Mouse (Mus musculus) heart, postnatal 10 days (tissue): ENCODE data around the gene Ghrhr. TPM values are rescaled to one million over a fixed set of nuclear protein-coding genes. Genes with fewer than 3 reads are reported as not detected.

Experiments used
- DNase-seq, 2 experiments: peaks; one replicate each; pipeline ENCODE4 v3.0.0; 2021
- intact Hi-C: fragments of 180-260 bp; cut with DNase I; formaldehyde crosslinking; loops from one replicate; pipeline ENCODE4 v1.15.1; 2025
- total RNA-seq, 2 experiments: library from RNA; stranded (reverse); gene quantifications; 2 replicates each; pipeline ENCODE4 v1.2.3; 2021

The Ghrhr gene
- total RNA-seq, 2 experiments from 2014 or later, result not detected

GRCm38 (mm10) chr6:55392453-55392852 is 16.4 kb downstream of the Ghrhr start:
- peak; percentile 80 to 89 for DNase-seq
- intact Hi-C loops, result loop anchor here (1.0 to 5.0 kb wide), 4 partner anchors 60 to 558 kb away; partner anchors contain the start of gene Adcyap1r1

GRCm38 (mm10) chr6:55394854-55395253 is 18.8 kb downstream of the Ghrhr start:
- intact Hi-C loops, result loop anchor here (5.0 kb wide), 1 partner anchor 57 kb away; the partner anchor contains the start of gene Adcyap1r1
- DNase-seq, result no peak

GRCm38 (mm10) chr6:55396176-55396575 is 20.1 kb downstream of the Ghrhr start:
- intact Hi-C loops, result no loop called here
- DNase-seq, result peak; percentile 72 to 75

- intact Hi-C loops, result no loop called here
- peak; percentile 52 to 53 for DNase-seq
Observed at GRCm38 (mm10) chr6:55396622-55397041, 20.5 kb downstream of the Ghrhr start.

GRCm38 (mm10) chr6:55398869-55399628 is 23.0 kb downstream of the Ghrhr start:
- intact Hi-C loops, result no loop called here

DNA sequence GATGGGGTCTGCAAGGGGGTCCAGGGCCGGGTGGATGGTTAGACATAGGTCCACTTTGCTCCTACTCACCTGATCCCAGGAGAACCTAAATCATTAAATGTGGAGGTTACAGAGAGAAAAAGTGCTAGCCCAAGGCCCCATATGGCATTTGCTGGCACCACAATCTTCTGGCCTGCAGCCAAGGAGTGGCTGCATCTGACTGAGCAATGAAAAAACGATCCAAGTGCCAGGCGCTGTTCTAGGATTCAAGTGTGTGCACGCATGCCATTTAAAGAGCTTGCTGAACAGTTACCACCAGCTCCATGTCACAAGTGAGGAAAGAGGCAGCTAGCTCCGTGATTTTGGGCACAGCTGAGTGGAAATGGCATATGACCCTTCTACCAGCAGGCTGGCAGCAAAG is 23.8 kb downstream of the Ghrhr start:
- DNase-seq, result peak; percentile 56 to 58
- intact Hi-C loops, result no loop called here

More at GRCm38 (mm10) chr6:55398869-55399628, 23.0 kb downstream of the Ghrhr start:
- DNase-seq, result no peak

DNA sequence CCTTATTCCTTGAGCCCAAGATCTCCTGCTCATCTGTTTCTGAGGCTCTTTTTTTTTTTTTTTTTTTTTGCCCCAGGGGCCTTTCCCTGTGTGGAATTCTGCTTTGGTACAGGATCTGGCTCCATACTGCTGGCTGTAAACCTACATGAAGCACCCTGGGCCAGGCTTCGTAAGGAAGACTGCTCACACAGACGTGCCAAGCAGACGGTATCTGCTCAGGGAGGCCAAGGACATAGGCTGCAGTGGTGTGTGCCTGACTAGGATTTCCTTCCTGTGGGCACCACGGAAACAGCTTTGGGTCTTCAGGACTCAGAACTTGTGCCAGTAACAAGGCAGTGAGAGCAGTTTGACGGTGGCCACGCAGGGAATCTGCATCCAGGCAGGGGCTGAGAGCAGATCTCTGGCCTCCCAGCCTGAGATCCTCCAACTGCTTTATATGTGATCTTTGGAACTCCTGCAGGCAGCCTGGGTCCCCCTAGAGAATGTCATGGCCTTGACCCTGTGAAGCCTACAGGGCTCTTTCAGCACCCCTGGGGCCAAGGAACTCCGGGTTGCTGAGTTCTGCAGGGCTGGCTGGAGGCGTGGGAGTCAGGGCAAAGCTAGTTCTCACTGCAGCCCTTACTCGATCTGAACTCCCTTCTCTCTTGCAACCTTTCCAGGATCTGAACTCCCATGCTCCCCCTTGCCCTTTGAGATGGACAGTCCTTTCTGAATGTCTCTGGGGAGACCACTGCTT is 26.1 kb downstream of the Ghrhr start:
- intact Hi-C loops, result no loop called here
- DNase-seq, result peak in 1 of 2 experiments; percentile 38

GRCm38 (mm10) chr6:55403411-55404309 is 27.6 kb downstream of the Ghrhr start:
- DNase-seq, result no peak
- intact Hi-C loops, result no loop called here

DNA sequence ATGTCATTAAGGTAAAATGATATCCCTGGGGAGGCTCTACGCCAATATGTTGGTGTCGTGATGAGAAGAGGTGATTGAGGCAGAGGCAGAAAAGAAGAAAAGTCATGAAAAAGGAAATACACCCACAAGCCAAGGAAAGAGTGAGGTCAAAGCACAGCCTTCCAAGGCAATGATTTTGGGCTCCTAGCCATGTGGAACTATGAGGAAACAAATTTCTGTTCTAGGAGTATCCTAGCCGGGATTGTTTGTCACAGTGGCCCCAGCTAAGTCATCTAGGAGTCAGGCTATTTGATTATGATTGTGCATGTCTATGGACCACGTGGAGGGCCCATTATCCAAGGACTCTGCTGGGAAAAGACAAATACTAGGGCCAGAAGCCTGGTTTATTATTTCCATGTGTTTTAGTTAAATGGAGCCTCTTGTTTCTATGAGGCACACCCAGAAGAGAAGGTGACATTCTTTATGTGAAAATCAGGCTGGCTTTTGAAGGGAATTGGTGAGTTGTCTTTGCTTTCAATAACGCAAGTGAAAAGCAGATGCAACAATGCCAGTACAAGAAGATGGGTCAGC is 28.4 kb downstream of the Ghrhr start:
- intact Hi-C loops, result no loop called here
- DNase-seq, result peak; percentile 38 to 41

DNA sequence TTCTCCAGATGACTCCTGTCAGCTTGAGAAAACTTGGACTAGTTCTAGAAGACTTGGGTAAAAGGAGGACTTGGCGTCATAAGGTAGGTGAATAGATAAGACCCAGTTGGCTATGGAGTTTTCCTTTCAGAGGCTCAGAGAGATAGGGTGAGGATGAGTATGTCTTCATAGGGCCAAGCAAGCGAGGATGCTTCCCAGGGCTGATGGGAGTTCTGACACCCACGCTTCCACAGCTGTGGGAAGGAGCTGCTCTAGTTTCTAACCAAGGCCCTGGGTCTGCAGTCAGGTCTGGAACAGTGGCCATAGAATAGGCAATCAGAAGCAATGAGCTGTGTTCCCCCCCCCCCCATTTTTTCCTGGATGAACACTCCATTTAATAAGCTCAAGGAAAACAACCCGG is 31.2 kb downstream of the Ghrhr start:
- DNase-seq, result no peak
- intact Hi-C loops, result no loop called here

DNA sequence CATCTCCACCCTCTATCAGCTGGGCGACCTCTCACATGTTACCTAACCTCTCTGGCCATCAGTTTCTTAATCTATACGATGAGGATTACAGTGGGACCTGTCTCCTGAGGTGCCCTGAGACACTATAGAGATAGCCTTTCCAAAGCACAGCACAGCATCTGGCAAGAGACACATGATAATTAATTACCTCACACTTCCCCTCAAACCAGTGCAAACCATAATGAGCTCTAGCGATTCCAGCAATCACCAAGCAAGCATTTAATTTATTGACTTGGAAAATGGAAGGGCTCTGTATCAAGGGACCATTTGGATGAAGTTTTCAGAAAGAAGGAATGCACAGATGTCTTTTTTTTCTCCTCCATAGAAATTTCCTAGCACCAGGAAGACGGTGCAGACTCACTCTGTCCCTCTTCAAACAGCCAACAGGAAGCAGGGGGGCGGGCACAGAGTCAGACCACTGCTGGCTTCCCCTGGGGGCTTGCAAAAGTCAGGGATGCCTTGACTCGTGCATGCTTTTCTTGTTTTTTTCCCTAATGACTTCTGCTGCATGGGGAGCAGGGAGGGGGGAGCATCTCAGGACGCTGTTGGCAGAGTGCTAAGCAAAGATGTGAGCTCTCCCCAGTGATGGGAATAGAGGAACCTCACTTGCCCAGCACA is 34.2 kb downstream of the Ghrhr start:
- intact Hi-C loops, result no loop called here
- DNase-seq, result peak in 1 of 2 experiments; percentile 41

DNA sequence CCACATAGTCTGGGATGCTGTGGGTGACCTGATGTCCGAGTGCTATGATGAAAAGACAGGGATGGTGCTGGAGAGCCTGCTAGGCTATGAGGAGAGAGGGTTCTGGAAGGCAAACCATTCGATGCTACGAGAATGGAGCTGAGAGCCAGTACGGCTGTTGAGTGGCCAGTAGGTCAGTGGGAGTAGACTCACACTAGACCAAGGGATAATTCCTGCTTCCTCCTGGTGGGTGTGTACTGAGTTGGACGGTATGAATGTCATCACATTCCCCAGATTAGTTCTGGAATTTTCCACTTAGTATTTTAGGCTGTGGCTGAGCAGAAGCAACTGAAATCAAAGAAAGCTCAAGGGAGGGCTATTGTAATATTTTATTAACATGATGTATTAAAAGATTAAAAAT is 34.9 kb downstream of the Ghrhr start:
- DNase-seq, result peak; percentile 45 to 51

GRCm38 (mm10) chr6:55416202-55416601 is 40.1 kb downstream of the Ghrhr start:
- intact Hi-C loops, result no loop called here
- no peak for DNase-seq

More for the DNA sequence above, 34.9 kb downstream of the Ghrhr start:
- intact Hi-C loops, result no loop called here

DNA sequence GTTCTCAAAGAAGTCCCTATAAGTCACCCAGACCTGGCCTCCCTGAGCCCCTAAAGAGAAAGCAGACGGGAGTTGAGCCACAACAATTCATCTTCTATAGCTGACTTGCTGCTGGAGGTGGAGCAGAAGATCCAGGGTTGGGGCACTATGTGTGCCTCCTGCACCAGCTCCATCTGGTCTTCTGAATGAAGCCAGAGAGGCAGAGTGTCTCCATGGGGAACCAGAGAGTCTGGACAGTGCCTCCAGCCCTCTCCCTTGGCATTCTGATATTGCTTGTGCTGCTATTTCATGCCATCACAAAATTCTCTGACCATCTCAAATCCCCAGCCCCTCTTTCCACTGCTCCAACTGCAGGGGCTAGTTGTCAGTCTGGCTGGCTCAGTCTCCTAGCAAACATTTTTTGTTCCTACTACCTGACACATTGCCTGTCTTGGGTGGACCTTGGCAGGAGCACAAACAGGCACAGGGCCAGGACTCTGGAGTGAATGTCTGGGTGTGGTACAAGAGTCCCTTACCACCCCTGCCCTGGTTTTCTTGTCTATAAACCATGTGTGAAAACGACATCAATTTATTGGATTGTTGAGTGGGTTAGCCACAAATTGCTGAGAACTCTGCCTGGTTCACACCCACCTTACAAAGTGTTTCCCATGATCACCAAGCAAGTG is 42.8 kb downstream of the Ghrhr start:
- DNase-seq, result no peak
- intact Hi-C loops, result no loop called here

- intact Hi-C loops, result no loop called here
- DNase-seq, result no peak
Observed at GRCm38 (mm10) chr6:55420411-55420810, 44.3 kb downstream of the Ghrhr start.

GRCm38 (mm10) chr6:55420869-55421361 is 44.8 kb downstream of the Ghrhr start:
- intact Hi-C loops, result no loop called here
- DNase-seq, result no peak

GRCm38 (mm10) chr6:55432121-55432520 is 56.0 kb downstream of the Ghrhr start:
- DNase-seq, result no peak
- intact Hi-C loops, result no loop called here

GRCm38 (mm10) chr6:55434360-55434759 is 58.3 kb downstream of the Ghrhr start:
- intact Hi-C loops, result no loop called here
- peak; percentile 68 to 73 for DNase-seq
